Mouse (Mus musculus) adrenal gland, adult 2 months (tissue): Measurements from ENCODE around the gene Ell. TPM values are rescaled to one million over a fixed set of nuclear protein-coding genes. Genes with fewer than 3 reads are reported as not detected.

ENCODE experiments used
- DNase-seq: peaks from one replicate; pipeline ENCODE4 v3.0.0; 2021
- polyA plus RNA-seq: library from polyadenylated mRNA; depleted of rRNA; stranded (reverse); fragments of >200 nt; gene quantifications from 2 replicates; pipeline ENCODE4 v1.2.3, GENCODE M21; 2012
- total RNA-seq, 2 experiments: library from RNA; stranded (reverse); gene quantifications; 2 replicates each; pipeline ENCODE4 v1.2.3; 2021

Gene Ell
- total and polyA plus RNA-seq, 3 experiments, result 26.1 to 36.1 (median 29.6) TPM

- DNase-seq, result no peak
Observed at GRCm38 (mm10) chr8:70597417-70598272, 58.4 kb downstream of the Ell start.

GRCm38 (mm10) chr8:70598283-70598682 lies 59.0 kb downstream of the Ell start:
- peak; percentile 91 for DNase-seq

GRCm38 (mm10) chr8:70598722-70599121 lies 59.5 kb downstream of the Ell start:
- DNase-seq, result no peak

- DNase-seq, result no peak
Observed at GRCm38 (mm10) chr8:70599507-70600290, 60.4 kb downstream of the Ell start.

GRCm38 (mm10) chr8:70600473-70601270 lies 61.4 kb downstream of the Ell start:
- no peak for DNase-seq

GRCm38 (mm10) chr8:70601271-70601649 lies 62.0 kb downstream of the Ell start:
- DNase-seq, result peak; percentile 93

GRCm38 (mm10) chr8:70602139-70602811 lies 63.0 kb downstream of the Ell start:
- DNase-seq, result no peak

- no peak for DNase-seq
Observed at GRCm38 (mm10) chr8:70604558-70604957, 65.3 kb downstream of the Ell start.

GRCm38 (mm10) chr8:70605871-70606779 lies 66.9 kb downstream of the Ell start:
- no peak for DNase-seq

GRCm38 (mm10) chr8:70606780-70607602 lies 67.7 kb downstream of the Ell start:
- no peak for DNase-seq

- DNase-seq, result no peak
Observed at GRCm38 (mm10) chr8:70607603-70607897, 68.3 kb downstream of the Ell start.

GRCm38 (mm10) chr8:70607898-70608748 lies 68.9 kb downstream of the Ell start:
- peak; percentile 68 for DNase-seq

- no peak for DNase-seq
Observed at GRCm38 (mm10) chr8:70608749-70609367, 69.6 kb downstream of the Ell start, which contains the start of gene Ssbp4. Gene Ssbp4, minus strand, starts transcription at chr8:70608872.

GRCm38 (mm10) chr8:70609368-70609848 lies 70.2 kb downstream of the Ell start:
- DNase-seq, result peak; percentile 93

- DNase-seq, result peak; percentile 92
Observed at GRCm38 (mm10) chr8:70609849-70610795, 70.9 kb downstream of the Ell start.

GRCm38 (mm10) chr8:70610796-70611771 lies 71.8 kb downstream of the Ell start:
- peak; percentile 89 for DNase-seq
